Mouse (Mus musculus) intestine, embryonic 14.5 days (tissue): ENCODE measurements around the gene Gm12355. TPM values are rescaled to one million over a fixed set of nuclear protein-coding genes. Genes with fewer than 3 reads are reported as not detected.

ENCODE experiments used
- ATAC-seq: fragments of 200-750 bp; cut with Nextera tagmentation; replicated peaks from 2 replicates; pipeline ENCODE4 v1.8.0; 2017; ENCODE audit warnings: low read depth, moderate number of reproducible peaks, moderate TSS enrichment, moderate library complexity; ENCODE audit not compliant: low FRiP score, low TSS enrichment
- DNase-seq: peaks from one replicate; pipeline ENCODE4 v3.0.0-alpha.2; 2018; ENCODE audit warnings: low spot score
- H3K27ac ChIP-seq: fragments of 300-500 bp; sonication (generic); 2 replicates; pipeline ENCODE4 v1.5.1; 2014; ENCODE audit warnings: low read depth, mild to moderate bottlenecking, control low read depth
- H3K27me3 ChIP-seq: fragments of 300-500 bp; sonication (generic); replicated peaks from 2 replicates; pipeline ENCODE4 v1.6.1; 2014; ENCODE audit warnings: low read length, control low read depth; ENCODE audit not compliant: control insufficient read depth, insufficient read depth
- H3K36me3 ChIP-seq: fragments of 300-500 bp; sonication (generic); 2 replicates; pipeline ENCODE4 v1.6.1; 2014; ENCODE audit warnings: low read length, control low read depth; ENCODE audit not compliant: control insufficient read depth, insufficient read depth
- H3K4me1 ChIP-seq: fragments of 300-500 bp; sonication (generic); replicated peaks from 2 replicates; pipeline ENCODE4 v1.6.1; 2014; ENCODE audit warnings: low read length, control low read depth, mixed read lengths; ENCODE audit not compliant: control insufficient read depth, insufficient read depth
- H3K4me2 ChIP-seq: fragments of 300-500 bp; sonication (generic); 2 replicates; pipeline ENCODE4 v1.6.1; 2014; ENCODE audit warnings: low read length
- H3K4me3 ChIP-seq: fragments of 300-500 bp; sonication (generic); 2 replicates; pipeline ENCODE4 v1.5.1; 2014; ENCODE audit warnings: low read depth, low read length, control low read depth, mixed read lengths
- H3K9ac ChIP-seq: fragments of 300-500 bp; sonication (generic); 2 replicates; pipeline ENCODE4 v1.6.1; 2014; ENCODE audit warnings: mild to moderate bottlenecking, low read length
- H3K9me3 ChIP-seq: fragments of 300-500 bp; sonication (generic); 2 replicates; pipeline ENCODE4 v1.6.1; 2016; ENCODE audit warnings: low read length, control low read depth; ENCODE audit not compliant: control insufficient read depth
- WGBS: fragments of 180-500 bp; shearing (Covaris S2); extraction: QIAGEN DNeasy Blood & Tissue Kit; methylation state at CpG from one replicate; pipeline ENCODE4 v1.1.7; 2014; 5-methylcytosine and 5-hydroxymethylcytosine counted together
- polyA plus RNA-seq: library from polyadenylated mRNA; unstranded; fragments of >200 nt; fragmentation: Nextera tagmentation; extraction: Ambion mirVana; gene quantifications from 2 replicates; pipeline ENCODE4 v1.2.1, GENCODE M21; 2014

Gene Gm12355
- polyA plus RNA-seq, 1 experiment from 2014 or later: 1.3 TPM

DNA sequence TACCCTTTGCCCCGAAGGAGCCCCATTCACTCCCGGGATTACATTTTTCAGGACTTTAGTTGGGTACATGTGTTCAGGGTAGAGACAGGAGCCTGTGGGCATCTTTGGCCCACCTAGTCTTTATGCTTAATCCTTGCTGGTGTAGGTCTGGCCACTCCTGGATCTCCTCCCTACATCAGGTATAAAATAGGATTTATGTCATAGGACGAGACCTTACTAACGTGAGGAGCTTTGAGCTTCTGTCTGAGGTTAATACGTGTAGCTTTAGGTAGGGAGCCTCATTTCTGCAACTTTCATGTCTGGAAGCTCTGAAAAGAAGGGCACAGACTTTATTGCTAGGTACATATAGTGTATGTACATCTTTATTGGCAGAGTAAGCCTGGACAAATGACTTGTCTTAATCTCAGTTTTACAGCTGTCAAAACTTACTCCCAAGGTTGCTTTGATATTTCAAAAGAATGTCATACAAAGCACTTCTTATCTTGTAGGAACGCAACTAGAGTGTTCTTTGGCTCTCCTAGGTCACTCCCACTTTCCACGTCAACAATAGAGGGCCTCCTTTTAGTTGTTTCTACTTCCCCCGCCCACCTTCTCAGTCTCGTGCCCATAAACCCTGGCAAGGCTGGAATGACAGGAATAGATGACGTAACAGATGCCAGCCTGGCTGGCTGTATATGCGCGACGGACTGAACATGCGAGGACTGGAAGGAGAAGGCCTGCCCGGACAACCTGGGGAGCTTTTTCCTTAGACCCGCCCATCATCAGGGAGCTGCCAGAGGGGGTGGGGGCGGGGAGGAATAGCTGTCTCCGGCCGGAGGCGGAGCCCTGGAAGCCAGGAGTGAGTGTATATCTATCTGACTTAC lies 37.5 kb downstream of the Gm12355 start:
- H3K4me1 ChIP-seq: peaks cover 43% of the 10 kb centered on the region
- peak; percentile 59 for ATAC-seq
- H3K36me3 ChIP-seq: peaks cover 6% of the 10 kb centered on the region
- DNase-seq: peak; percentile 91
- no peaks in the 10 kb centered on the region for H3K9me3 ChIP-seq
- no peaks in the 10 kb centered on the region for H3K27me3 ChIP-seq
- peak overlapping the region; percentile 59 for H3K4me2 ChIP-seq
- 5% methylated on average over 20 of the region's 20 CpGs for WGBS
- peak overlapping the region; percentile 84 for H3K27ac ChIP-seq
- peak overlapping the region; percentile 29 for H3K9ac ChIP-seq
- H3K4me3 ChIP-seq: peak overlapping the region; percentile 83

DNA sequence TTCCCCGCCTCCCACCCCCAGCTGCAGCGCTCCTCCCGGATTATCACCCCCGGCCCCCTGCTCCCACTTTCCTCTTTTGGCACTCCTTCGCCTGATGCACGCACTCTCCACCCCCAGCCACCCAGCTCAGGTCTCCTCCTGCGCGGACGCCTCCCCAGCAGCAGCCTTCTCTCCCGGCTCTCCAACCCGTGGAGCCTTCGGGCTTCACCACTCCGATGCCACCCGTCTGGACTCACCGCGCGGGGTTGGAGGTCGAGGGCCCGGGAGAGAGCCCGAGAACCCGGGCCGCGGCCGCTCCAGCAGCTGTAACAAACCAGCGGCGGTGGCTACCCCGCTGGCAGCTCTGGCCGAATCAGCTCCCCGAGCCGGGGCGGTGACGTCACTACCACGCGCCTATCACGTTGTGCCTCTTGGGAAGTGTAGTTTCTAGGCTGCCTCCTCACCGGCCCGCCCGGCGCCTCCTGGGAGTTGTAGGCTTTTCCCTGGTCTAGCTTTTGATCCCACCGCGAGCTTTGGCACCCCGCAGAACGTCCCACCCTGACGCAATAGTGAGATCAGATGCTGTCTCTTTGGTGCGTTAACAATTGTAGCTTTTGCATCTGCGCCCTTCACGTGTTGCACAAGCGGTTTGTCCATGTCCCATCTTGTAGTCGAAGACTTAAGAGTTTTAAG lies 38.4 kb downstream of the Gm12355 start, which contains the start of gene Ormdl3:
TSS of gene Ormdl3 (minus strand) at position 477 of the 672 bp plus-strand sequence.
- Histone ChIP-seq H3K36me3 (peaks cover 15% of the 10 kb centered on the region), H3K4me1 (peaks cover 43% of the 10 kb centered on the region), H3K4me2 (peak within 1 kb of the TSS; percentile 59), H3K4me3 (peak within 1 kb of the TSS; percentile 83), H3K9ac (peak within 1 kb of the TSS; percentile 73), H3K27me3 (no peaks in the 10 kb centered on the region), H3K27ac (peak within 1 kb of the TSS; percentile 84), H3K9me3 (no peaks in the 10 kb centered on the region)
- under 1% methylated on average over 49 of the region's 49 CpGs for WGBS
- DNase-seq (peak; percentile 99), ATAC-seq (peak; percentile 91)

- Histone ChIP-seq H3K4me3 (peak overlapping the region; percentile 83), H3K4me2 (peak overlapping the region; percentile 59), H3K36me3 (peaks cover 15% of the 10 kb centered on the region), H3K4me1 (peaks cover 40% of the 10 kb centered on the region), H3K27ac (peak overlapping the region; percentile 84; the same call in 1 of the 2 replicates), H3K9ac (peak overlapping the region; percentile 73), H3K9me3 (no peaks in the 10 kb centered on the region), H3K27me3 (no peaks in the 10 kb centered on the region)
- peak; percentile 26 for ATAC-seq
- peak; percentile 71 for DNase-seq
- 2% methylated on average over 22 of the region's 22 CpGs for WGBS
Measured at GRCm38 (mm10) chr11:98586087-98586891, 39.2 kb downstream of the Gm12355 start.

- no peak for DNase-seq
- H3K4me2 ChIP-seq: no peak overlapping the region
- ATAC-seq: no peak
- H3K4me1 ChIP-seq: peaks cover 31% of the 10 kb centered on the region
- peaks cover 20% of the 10 kb centered on the region for H3K36me3 ChIP-seq
- no peaks in the 10 kb centered on the region for H3K27me3 ChIP-seq
- no peak overlapping the region for H3K9ac ChIP-seq
- no peak overlapping the region for H3K27ac ChIP-seq
- H3K9me3 ChIP-seq: no peaks in the 10 kb centered on the region
- no peak overlapping the region for H3K4me3 ChIP-seq
- WGBS: 92% methylated on average over 6 of the region's 6 CpGs
Measured at GRCm38 (mm10) chr11:98584629-98585177, 40.8 kb downstream of the Gm12355 start.

GRCm38 (mm10) chr11:98584146-98584545 lies 41.3 kb downstream of the Gm12355 start:
- DNase-seq: no peak
- WGBS: 60% methylated on average over 1 of the region's 1 CpGs
- Histone ChIP-seq H3K4me3 (no peak overlapping the region), H3K27ac (no peak overlapping the region), H3K9me3 (no peaks in the 10 kb centered on the region), H3K4me2 (no peak overlapping the region), H3K36me3 (peaks cover 20% of the 10 kb centered on the region), H3K27me3 (no peaks in the 10 kb centered on the region), H3K4me1 (peaks cover 31% of the 10 kb centered on the region), H3K9ac (no peak overlapping the region)
- no peak for ATAC-seq

GRCm38 (mm10) chr11:98583571-98583970 lies 41.9 kb downstream of the Gm12355 start:
- WGBS: 16% methylated on average over 3 of the region's 3 CpGs
- DNase-seq (no peak), ATAC-seq (no peak)
- H3K4me3 ChIP-seq: no peak overlapping the region
- no peak overlapping the region for H3K9ac ChIP-seq
- H3K4me2 ChIP-seq: no peak overlapping the region
- H3K9me3 ChIP-seq: no peaks in the 10 kb centered on the region
- no peak overlapping the region for H3K27ac ChIP-seq
- H3K27me3 ChIP-seq: no peaks in the 10 kb centered on the region
- peaks cover 27% of the 10 kb centered on the region for H3K4me1 ChIP-seq
- H3K36me3 ChIP-seq: peaks cover 20% of the 10 kb centered on the region

DNA sequence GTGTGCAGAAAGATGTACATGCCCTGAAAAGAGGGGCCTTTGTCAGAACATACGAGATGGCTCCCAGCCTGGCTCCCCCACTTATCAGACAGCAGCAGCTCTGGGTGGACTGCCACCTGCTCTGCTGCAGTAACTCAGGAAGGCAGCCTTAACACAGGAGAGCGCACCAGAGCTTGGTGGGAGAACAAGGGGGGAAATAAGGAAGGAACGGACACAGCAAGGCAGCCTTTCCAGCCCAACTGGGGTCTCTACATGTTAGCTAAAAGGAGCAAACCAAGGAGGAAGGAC lies 42.3 kb downstream of the Gm12355 start:
- Histone ChIP-seq H3K27ac (no peak overlapping the region), H3K36me3 (peaks cover 20% of the 10 kb centered on the region), H3K4me3 (no peak overlapping the region), H3K27me3 (no peaks in the 10 kb centered on the region), H3K9me3 (no peaks in the 10 kb centered on the region), H3K4me1 (peaks cover 23% of the 10 kb centered on the region), H3K9ac (no peak overlapping the region), H3K4me2 (no peak overlapping the region)
- WGBS: 93% methylated on average over 3 of the region's 3 CpGs
- no peak for ATAC-seq
- no peak for DNase-seq

GRCm38 (mm10) chr11:98582551-98583264 lies 42.8 kb downstream of the Gm12355 start:
- DNase-seq (no peak), ATAC-seq (no peak)
- Histone ChIP-seq H3K27ac (no peak overlapping the region), H3K27me3 (no peaks in the 10 kb centered on the region), H3K4me2 (no peak overlapping the region), H3K4me1 (peaks cover 18% of the 10 kb centered on the region), H3K4me3 (no peak overlapping the region), H3K9ac (no peak overlapping the region), H3K36me3 (peaks cover 20% of the 10 kb centered on the region), H3K9me3 (no peaks in the 10 kb centered on the region)
- 85% methylated on average over 12 of the region's 12 CpGs for WGBS
